Mouse (Mus musculus): ENCODE measurements around the gene Rtkn2. TPM values are rescaled to one million over a fixed set of nuclear protein-coding genes. Genes with fewer than 3 reads are reported as not detected.

Gene Rtkn2
- polyA plus RNA-seq, 1 experiment from 2014 or later, result 13.0 TPM

DNA sequence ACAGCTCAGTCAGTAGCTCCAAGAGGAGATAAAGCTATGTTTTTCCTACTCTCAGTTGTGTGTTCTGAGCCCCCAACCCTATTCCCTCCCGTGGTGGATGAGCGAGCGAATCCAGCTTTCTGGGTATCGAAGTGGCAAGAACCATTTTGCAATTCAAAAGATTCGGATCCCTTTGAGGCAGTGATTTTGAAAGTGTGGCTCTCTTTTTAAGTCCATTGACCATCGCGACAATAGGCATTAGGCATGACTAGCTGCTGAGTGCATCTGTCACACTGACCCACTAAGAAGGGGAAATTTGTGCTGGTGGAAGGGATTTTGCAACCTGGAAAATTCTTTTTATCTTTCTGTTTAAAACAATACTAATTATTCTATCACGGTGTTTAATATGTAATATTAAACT lies 15.3 kb upstream of the Rtkn2 start:
- no peak overlapping the region for H3K27ac ChIP-seq (replicated peaks)

DNA sequence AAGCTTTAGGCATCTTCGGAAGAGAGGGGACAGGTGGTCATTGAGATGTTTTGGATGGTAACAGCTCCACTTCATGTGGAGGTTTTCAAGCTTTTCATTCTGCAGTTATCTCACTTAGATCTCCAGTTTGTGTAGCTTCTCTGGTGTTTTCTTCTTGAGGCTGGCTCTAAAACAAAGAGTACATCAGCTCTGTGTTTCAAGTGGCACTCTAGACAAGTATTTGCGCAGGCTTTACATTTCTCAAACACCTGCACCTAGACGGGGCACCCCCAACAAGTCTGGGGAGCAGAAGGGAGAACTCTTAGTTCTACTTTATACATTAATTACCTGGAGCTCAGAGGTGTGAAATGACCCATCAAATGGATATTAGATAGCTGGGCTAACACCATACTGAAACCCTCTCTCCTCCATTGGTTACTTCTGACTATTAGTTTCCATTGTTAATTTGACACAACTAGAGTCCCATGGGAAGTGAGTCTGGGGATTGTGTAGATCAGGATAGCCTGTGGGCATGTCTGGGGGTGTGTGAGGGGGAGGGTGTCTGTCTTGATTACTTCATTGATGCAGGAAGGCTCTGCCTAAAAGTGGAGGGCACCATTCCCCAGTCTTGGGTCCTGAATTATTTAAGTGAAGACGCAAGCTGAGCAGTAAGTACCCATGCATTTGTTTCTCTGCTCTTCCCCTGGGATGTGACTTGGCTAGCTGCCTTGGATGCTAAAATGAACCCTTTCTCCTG lies 14.0 kb upstream of the Rtkn2 start:
- ATAC-seq (replicated peaks), result no peak
- H3K4me1 ChIP-seq, result peaks cover 6% of the 10 kb centered on the region; the same call in 1 of the 2 replicates

More for the DNA sequence above, 15.3 kb upstream of the Rtkn2 start:
- no peak overlapping the region for H3K4me3 ChIP-seq
- no peaks in the 10 kb centered on the region for H3K27me3 ChIP-seq
- H3K4me1 ChIP-seq, result peaks cover 6% of the 10 kb centered on the region; the same call in 1 of the 2 replicates
- WGBS, result 27% methylated on average over 8 of the region's 8 CpGs
- H3K9ac ChIP-seq (replicated peaks), result no peak overlapping the region
- H3K9me3 ChIP-seq, result no peaks in the 10 kb centered on the region
- H3K4me2 ChIP-seq (replicated peaks), result no peak overlapping the region
- no peak for ATAC-seq (replicated peaks)
- H3K36me3 ChIP-seq, result no peaks in the 10 kb centered on the region

DNA sequence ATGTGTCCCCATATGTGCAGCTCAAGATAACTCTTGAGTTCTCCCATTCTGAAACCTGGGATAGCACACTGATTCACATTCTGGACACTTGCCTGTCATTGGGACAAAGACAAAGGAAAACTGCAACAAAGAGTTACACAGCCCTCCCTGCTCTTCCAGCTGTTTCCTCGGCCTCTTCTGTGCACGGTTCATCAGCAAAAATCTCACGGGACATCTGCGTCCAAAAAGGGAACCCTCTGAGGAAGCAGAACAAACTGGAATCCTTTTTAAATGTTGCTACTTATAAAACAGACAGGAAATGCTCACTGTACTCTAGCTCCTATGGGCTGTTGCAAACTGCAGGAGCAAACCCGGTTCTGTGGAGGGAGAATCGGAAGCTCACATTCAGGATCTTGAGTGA lies 13.3 kb upstream of the Rtkn2 start:
- ATAC-seq (replicated peaks), result no peak
- Histone ChIP-seq H3K4me2 (replicated peaks) (no peak overlapping the region), H3K36me3 (no peaks in the 10 kb centered on the region), H3K27me3 (no peaks in the 10 kb centered on the region), H3K4me1 (peaks cover 6% of the 10 kb centered on the region; the same call in 1 of the 2 replicates), H3K4me3 (no peak overlapping the region), H3K9me3 (no peaks in the 10 kb centered on the region), H3K27ac (replicated peaks) (no peak overlapping the region), H3K9ac (replicated peaks) (no peak overlapping the region)
- WGBS, result 61% methylated on average over 6 of the region's 6 CpGs

More for the DNA sequence above, 14.0 kb upstream of the Rtkn2 start:
- Histone ChIP-seq H3K9ac (replicated peaks) (no peak overlapping the region), H3K27me3 (no peaks in the 10 kb centered on the region), H3K27ac (replicated peaks) (no peak overlapping the region), H3K4me3 (no peak overlapping the region), H3K4me2 (replicated peaks) (no peak overlapping the region), H3K9me3 (no peaks in the 10 kb centered on the region), H3K36me3 (no peaks in the 10 kb centered on the region)
- WGBS, result 83% methylated on average over 4 of the region's 4 CpGs

DNA sequence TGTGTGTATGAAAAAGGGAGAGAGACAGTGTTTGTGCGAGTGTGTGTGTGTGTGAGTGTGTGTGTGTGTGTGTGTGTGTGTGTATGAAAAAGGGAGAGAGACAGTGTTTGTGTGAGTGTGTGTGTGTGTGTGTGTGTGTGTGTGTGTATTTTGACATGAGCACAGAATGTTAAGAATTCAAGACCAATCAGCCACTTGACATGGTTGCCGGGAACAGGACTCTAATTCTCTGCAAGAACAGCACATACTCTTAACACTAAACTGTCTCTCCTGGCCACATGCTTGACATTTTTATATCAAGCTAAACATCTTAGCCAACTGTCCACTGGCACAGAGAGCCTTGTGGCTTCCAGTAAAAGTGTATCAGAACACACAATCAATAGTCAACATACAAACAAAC lies 12.4 kb upstream of the Rtkn2 start:
- no peak overlapping the region for H3K4me2 ChIP-seq (replicated peaks)
- ATAC-seq (replicated peaks), result no peak
- 78% methylated on average over 2 of the region's 2 CpGs for WGBS

DNA sequence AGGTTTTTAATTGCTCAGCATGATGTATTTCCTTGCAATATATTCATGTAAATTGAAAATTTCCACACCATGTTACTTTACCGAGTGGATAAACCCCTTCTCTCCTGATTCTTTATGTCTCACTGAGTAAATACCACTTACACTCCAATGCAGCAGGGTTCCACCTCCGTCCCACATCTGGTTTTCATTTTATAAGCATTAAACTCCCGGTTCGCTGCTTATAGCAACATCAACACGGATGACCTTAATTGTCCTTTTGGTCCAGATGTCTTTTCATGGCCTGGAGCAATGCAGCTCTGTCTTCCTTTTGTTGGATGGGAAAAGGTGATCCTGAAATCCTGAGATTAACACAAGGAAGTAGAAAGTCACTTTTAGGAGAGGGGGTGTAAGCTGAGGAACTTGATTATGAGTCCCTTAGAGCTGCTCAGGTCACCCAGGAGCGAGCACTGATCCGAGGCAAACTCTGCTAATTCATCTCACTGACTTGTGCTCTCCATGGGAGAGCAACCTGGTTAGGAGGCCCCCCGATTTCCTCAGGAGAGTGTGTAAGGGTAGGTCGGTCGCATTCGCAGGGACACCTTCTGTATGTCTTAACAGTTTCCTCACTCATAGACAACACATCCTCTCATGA lies 8.1 kb upstream of the Rtkn2 start:
- 81% methylated on average over 11 of the region's 11 CpGs for WGBS
- Histone ChIP-seq H3K4me2 (replicated peaks) (no peak overlapping the region), H3K27me3 (no peaks in the 10 kb centered on the region), H3K4me3 (no peak overlapping the region), H3K4me1 (no peaks in the 10 kb centered on the region), H3K9me3 (no peaks in the 10 kb centered on the region), H3K27ac (replicated peaks) (no peak overlapping the region), H3K9ac (replicated peaks) (no peak overlapping the region), H3K36me3 (no peaks in the 10 kb centered on the region)
- ATAC-seq (replicated peaks), result no peak

More for the DNA sequence above, 12.4 kb upstream of the Rtkn2 start:
- Histone ChIP-seq H3K9me3 (no peaks in the 10 kb centered on the region), H3K9ac (replicated peaks) (no peak overlapping the region), H3K27me3 (no peaks in the 10 kb centered on the region), H3K4me1 (peaks cover 6% of the 10 kb centered on the region; the same call in 1 of the 2 replicates), H3K27ac (replicated peaks) (no peak overlapping the region), H3K36me3 (no peaks in the 10 kb centered on the region), H3K4me3 (no peak overlapping the region)

DNA sequence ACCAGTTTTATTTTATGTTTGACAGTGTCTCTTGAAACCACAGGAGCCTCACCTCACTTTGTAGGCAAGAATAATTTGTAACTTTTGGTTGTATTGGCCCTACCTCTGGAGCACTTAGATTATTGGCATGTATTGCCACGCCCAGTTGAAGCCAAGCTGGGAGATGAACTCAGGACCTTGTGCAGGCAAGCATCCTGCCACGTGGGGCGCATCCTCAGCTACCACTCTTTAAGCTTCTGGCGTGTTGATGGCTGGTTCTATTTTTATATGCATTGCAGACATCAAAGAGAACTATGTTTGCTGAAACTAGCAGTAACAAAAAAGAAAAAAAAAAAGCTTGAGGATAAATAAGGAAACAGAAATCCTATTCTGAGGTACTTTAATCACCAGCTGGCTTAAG lies 2.1 kb upstream of the Rtkn2 start:
- WGBS, result 74% methylated on average over 4 of the region's 4 CpGs
- no peak for ATAC-seq (replicated peaks)

DNA sequence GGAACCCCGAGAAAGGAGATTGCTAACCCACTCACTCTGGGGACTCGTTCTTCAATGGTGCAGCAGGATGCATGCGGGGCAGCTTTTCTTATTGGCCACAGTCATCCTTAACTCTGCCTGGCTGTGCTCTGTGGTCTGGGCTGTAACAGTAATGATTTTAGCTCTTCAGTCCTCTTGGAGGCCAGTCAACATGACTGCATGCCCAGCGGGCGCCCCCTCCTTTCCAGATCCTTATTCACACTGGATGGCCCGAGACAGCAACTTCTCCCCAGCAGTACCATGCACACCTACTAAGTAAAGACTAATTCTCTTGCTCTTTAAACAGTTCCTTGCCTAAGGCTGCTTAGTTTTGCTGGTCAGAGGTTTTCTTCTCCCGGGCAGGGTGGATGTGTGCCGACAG lies 4.4 kb downstream of the Rtkn2 start:
- Histone ChIP-seq H3K4me3 (no peak overlapping the region), H3K9ac (replicated peaks) (no peak overlapping the region), H3K9me3 (no peaks in the 10 kb centered on the region), H3K36me3 (no peaks in the 10 kb centered on the region), H3K27ac (replicated peaks) (no peak overlapping the region), H3K4me2 (replicated peaks) (no peak overlapping the region), H3K4me1 (peaks cover 17% of the 10 kb centered on the region), H3K27me3 (no peaks in the 10 kb centered on the region)
- ATAC-seq (replicated peaks), result no peak
- 88% methylated on average over 8 of the region's 8 CpGs for WGBS

More for the DNA sequence above, 2.1 kb upstream of the Rtkn2 start:
- no peaks in the 10 kb centered on the region for H3K36me3 ChIP-seq
- H3K27ac ChIP-seq (replicated peaks), result no peak overlapping the region
- H3K4me2 ChIP-seq (replicated peaks), result no peak overlapping the region
- no peaks in the 10 kb centered on the region for H3K27me3 ChIP-seq
- H3K9ac ChIP-seq (replicated peaks), result no peak overlapping the region
- H3K9me3 ChIP-seq, result no peaks in the 10 kb centered on the region
- H3K4me1 ChIP-seq, result peaks cover 12% of the 10 kb centered on the region
- H3K4me3 ChIP-seq, result no peak overlapping the region

DNA sequence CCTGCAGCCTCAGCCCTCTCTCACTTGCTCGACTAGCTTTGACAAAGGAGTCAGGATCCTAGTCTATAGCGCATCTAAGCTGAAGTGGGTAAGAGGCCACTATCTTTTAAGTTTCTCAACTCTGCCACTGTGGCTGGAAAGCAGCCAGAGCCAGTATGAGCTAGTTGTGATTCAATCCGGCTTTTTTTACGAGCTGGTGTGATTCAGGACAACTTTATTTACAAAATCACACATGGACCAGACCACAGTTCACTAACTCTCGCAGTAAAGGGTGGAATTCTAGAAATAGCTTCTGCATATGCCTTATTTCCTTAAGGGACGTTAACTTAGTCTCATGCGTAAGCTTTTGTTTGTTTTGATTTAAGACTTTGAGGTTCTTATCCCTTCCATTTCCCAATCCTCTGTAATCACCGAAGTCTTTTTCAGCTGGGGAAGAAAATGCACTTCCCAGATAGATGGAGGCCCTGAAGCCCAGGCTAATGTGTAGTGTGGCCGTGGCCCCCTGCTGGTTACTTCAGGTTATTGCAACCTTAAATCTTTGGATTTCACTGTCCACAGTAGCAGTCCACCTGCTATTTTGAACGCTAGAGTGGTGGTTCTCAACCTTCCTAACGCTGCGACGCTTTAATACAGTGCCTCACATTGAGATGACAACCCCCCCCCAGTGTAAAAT lies 5.0 kb downstream of the Rtkn2 start:
- Histone ChIP-seq H3K4me3 (no peak overlapping the region), H3K27me3 (no peaks in the 10 kb centered on the region), H3K36me3 (no peaks in the 10 kb centered on the region), H3K4me1 (peaks cover 14% of the 10 kb centered on the region), H3K4me2 (replicated peaks) (no peak overlapping the region), H3K9ac (replicated peaks) (no peak overlapping the region), H3K9me3 (no peaks in the 10 kb centered on the region), H3K27ac (replicated peaks) (no peak overlapping the region)
- ATAC-seq (replicated peaks), result peak; percentile 79
- 45% methylated on average over 13 of the region's 13 CpGs for WGBS

DNA sequence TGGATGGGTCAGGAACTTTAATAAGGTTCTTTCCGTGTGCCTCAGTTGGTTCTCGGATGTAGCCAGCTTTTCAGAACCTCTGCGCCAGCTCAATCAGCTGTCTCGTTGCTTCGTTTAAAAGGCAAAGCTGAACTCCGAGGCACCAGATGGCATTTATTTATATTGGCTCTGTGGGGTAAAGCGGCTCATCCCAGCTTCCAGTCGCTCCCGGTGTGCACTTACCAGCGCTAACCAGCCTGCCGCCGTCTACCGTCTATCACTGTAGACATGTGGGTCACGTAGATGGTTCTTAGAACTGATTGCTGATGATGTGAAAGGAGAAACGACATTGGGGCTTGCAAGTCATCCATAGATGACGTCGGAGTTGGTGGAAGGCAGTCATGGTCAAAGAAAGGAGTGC lies 5.7 kb downstream of the Rtkn2 start:
- Histone ChIP-seq H3K36me3 (no peaks in the 10 kb centered on the region), H3K27me3 (no peaks in the 10 kb centered on the region), H3K9ac (replicated peaks) (no peak overlapping the region), H3K4me3 (no peak overlapping the region), H3K4me1 (peaks cover 11% of the 10 kb centered on the region), H3K9me3 (no peaks in the 10 kb centered on the region), H3K4me2 (replicated peaks) (no peak overlapping the region), H3K27ac (replicated peaks) (no peak overlapping the region)
- 76% methylated on average over 17 of the region's 17 CpGs for WGBS
- no peak for ATAC-seq (replicated peaks)

DNA sequence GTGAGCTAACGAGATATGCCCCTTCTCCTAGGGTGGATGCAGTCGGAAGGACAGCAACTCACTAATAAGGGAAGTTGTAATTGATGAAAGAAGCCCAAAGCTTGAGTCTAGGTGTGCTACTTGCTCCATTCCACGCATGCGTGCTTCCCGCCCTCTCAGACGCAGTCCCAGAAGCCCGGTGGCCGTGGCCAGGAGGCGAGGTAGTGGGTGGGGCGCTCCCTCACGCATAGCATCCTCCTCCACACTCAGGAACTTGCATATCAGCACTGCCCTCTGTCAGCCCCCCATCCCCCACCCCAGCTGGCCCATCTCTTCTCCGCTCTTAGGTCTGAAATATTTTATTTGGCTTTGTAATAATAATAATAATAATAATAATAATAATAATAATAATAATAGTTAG lies 16.0 kb downstream of the Rtkn2 start:
- peaks cover 3% of the 10 kb centered on the region; the same call in 1 of the 2 replicates for H3K36me3 ChIP-seq
- H3K27ac ChIP-seq (replicated peaks), result no peak overlapping the region
- H3K27me3 ChIP-seq, result no peaks in the 10 kb centered on the region
- H3K4me1 ChIP-seq, result 0 out of 2 replicates have a peak, but pooled peaks cover 4% of the 10 kb centered on the region
- no peak overlapping the region for H3K4me2 ChIP-seq (replicated peaks)
- H3K9me3 ChIP-seq, result no peaks in the 10 kb centered on the region
- ATAC-seq (replicated peaks), result no peak
- no peak overlapping the region for H3K4me3 ChIP-seq
- no peak overlapping the region for H3K9ac ChIP-seq (replicated peaks)
- WGBS, result 70% methylated on average over 12 of the region's 12 CpGs

DNA sequence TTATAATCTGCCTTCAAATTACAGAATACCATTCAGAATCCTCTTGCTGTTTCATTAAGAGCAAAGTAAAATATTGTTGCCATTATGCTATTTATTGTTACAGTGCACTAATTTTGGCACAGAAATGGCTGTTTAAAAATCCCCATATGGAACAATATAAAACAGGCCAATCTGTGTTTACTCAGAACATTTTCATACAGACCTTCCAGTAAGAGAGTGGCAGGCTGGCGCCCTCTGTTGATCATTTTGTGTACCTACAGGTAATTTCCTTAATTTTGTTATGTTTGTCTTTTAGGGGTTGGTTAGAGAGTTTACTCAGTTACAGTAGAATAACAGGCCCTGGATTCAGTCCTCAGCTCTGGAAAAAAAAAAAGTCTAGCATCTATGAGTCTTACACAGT lies 16.8 kb downstream of the Rtkn2 start:
- Histone ChIP-seq H3K9me3 (no peaks in the 10 kb centered on the region), H3K4me3 (no peak overlapping the region), H3K27ac (replicated peaks) (no peak overlapping the region), H3K36me3 (no peaks in the 10 kb centered on the region), H3K4me1 (0 out of 2 replicates have a peak, but pooled peaks cover 4% of the 10 kb centered on the region), H3K27me3 (no peaks in the 10 kb centered on the region), H3K9ac (replicated peaks) (no peak overlapping the region), H3K4me2 (replicated peaks) (no peak overlapping the region)
- ATAC-seq (replicated peaks), result no peak
- 0% methylated on average over 1 of the region's 1 CpGs for WGBS

DNA sequence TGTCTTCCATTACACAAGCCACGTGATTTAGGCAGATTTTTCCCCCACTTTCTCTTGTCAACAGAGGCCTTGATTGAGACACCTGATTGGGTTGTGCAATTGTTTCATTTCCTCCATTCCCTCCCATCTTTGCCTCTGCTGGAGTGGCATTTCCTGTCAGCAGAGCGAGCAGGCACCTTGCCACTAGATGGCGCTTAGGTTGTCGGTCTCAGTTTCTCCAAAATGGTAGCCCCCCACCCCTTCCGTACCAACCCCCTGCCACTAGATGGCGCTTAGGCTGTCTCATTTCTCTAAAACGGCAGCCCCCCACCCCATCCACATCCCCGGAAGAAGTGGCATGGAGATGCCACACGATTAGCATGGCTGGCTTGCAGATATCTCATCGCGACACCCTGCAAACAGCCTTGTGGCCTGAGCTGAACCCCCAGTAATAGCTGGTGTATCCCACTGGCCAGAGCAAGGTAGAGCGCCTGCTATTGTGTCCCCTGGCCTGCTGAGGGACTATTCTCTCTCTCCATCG lies 18.8 kb downstream of the Rtkn2 start:
- ATAC-seq (replicated peaks), result peak; percentile 71
- WGBS, result 37% methylated on average over 13 of the region's 13 CpGs
- H3K4me2 ChIP-seq (replicated peaks), result 0 out of 2 replicates have a peak overlapping the region, but pooled peaks have one; percentile 2

More for the DNA sequence above, 18.8 kb downstream of the Rtkn2 start:
- H3K9me3 ChIP-seq, result no peaks in the 10 kb centered on the region
- no peak overlapping the region for H3K27ac ChIP-seq (replicated peaks)
- H3K9ac ChIP-seq (replicated peaks), result no peak overlapping the region
- no peaks in the 10 kb centered on the region for H3K27me3 ChIP-seq
- 0 out of 2 replicates have a peak, but pooled peaks cover 4% of the 10 kb centered on the region for H3K4me1 ChIP-seq
- H3K4me3 ChIP-seq, result no peak overlapping the region
- H3K36me3 ChIP-seq, result no peaks in the 10 kb centered on the region

Measured in forebrain, embryonic 15.5 days (tissue).